Mouse (Mus musculus): ENCODE data around the gene Gm20388.

Gene Gm20388

GRCm38 (mm10) chr8:121731471-121732333 is 1821.1 kb downstream of the Gm20388 start:
- DNase-seq (ENCODE audit: low spot score): peak; percentile 91

GRCm38 (mm10) chr8:121732334-121732665 is 1821.7 kb downstream of the Gm20388 start:
- DNase-seq (ENCODE audit: low spot score): no peak

DNA sequence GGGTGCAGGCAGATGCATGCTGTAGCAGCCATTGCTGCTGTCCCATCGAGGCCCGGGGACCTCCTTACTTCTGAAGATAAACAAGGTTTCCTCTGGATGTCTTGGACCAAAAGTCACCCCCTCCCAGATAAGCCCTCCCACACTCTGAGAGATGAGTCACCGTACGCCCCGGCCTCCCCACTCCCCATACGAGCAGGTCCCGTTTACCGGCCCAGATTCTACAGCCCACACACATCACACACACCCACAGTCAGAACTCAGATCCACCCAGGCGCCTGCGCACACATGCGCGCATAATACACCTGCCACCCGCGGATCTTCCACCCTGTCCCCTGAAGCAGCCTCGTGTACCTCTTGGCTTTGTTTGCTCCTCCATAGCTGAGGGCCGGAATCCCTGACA is 1823.6 kb downstream of the Gm20388 start:
- DNase-seq (ENCODE audit: low spot score): no peak

GRCm38 (mm10) chr8:121736236-121736635 is 1825.6 kb downstream of the Gm20388 start:
- DNase-seq (ENCODE audit: low spot score): peak; percentile 36

DNA sequence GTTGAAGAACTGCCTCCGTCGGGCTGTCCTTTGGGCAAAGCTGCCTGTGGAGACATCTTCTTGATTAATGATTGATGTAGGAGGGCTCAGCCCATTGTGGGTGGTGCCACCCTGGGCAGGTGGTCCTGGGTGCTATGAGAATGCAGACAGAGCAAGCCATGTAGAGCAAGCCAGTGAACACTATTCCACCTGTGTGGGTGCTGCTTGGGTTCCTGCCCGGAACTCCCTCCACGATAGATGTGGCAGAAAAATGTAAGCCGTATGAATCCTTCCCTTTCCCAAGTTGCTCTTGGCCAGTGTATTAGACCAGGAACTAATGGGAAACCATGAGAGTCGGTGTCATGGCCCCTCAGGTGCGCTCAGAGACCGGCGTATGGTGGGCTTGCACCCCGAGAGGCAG is 1830.1 kb downstream of the Gm20388 start:
- DNase-seq (ENCODE audit: low spot score): no peak

- no peak for DNase-seq (ENCODE audit: low spot score)
Observed at GRCm38 (mm10) chr8:121749501-121749900, 1838.9 kb downstream of the Gm20388 start.

GRCm38 (mm10) chr8:121750512-121750911 is 1839.9 kb downstream of the Gm20388 start:
- no peak for DNase-seq (ENCODE audit: low spot score)

GRCm38 (mm10) chr8:121751407-121751806 is 1840.8 kb downstream of the Gm20388 start:
- DNase-seq (ENCODE audit: low spot score): peak; percentile 89

DNA sequence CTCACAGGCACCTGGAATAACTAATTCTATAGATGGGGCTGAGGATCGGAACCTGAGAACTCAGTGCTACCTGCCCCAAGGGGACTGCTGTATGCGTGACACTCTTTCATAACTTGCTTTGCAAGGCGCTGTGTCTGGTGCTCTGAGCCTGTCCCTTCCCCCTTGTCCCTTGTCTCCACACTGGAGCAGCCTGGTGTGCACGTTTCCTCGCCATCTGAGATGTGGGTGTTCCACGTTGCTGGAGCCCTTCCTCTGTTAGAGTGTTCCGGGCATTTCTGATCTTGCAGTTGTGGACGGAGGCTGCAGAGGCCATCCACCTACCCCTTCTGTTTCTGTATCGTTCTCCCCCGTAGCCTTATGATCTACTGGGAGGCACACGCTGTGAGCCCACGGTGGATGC is 1847.8 kb downstream of the Gm20388 start:
- no peak for DNase-seq (ENCODE audit: low spot score)

DNA sequence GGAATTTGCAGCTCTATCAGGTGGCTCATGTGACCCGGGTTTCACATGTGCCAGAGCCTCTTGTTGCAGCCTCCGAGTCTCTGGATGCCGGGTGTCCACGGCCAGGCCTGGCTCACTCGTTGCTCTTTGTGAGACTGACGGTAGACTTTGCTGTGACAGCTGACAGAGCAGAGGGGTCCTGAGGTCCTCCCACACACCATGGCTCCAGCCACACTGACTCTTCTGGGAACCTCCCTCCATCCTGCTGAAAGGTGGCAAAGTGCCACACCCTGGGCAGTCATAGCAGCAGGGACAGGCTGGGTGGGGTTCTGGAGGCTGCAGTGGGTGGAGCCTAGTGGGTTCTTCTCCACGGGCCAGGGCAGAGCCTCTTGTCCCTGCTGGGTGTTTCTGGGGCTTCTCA is 1849.8 kb downstream of the Gm20388 start:
- DNase-seq (ENCODE audit: low spot score): peak; percentile 64

- DNase-seq (ENCODE audit: low spot score): no peak
Observed at GRCm38 (mm10) chr8:121761480-121761879, 1850.8 kb downstream of the Gm20388 start.

GRCm38 (mm10) chr8:121762999-121763699 is 1852.5 kb downstream of the Gm20388 start:
- peak; percentile 64 for DNase-seq (ENCODE audit: low spot score)

GRCm38 (mm10) chr8:121763700-121764013 is 1853.0 kb downstream of the Gm20388 start:
- no peak for DNase-seq (ENCODE audit: low spot score)

DNA sequence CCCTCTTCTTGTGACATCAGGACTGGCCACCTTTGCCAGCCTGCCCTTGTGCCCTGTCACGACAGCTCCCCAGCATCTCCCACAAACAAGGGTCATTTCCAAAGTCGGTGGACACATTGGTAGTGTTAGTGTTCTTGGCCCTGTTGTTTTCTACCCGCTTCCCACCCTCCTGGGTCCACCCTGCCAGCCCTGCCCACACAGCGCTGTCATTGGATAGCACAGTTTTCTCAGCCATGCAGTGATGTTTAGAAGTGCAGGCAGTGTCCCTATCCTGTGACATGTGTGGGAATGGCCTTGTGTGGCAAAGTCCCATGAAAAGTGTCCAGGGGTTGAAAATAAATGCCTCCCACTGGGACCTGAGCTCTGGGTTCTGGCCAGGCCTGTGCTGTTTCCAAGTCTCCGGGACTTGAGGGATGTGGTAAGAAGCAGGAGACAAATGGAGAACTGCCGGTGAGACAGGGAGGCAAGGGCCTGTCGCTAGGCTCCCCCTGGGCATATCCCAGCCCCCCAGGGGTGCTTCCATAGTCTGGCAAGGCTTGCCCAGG is 1855.0 kb downstream of the Gm20388 start:
- DNase-seq (ENCODE audit: low spot score): no peak

- peak; percentile 55 for DNase-seq (ENCODE audit: low spot score)
Observed at GRCm38 (mm10) chr8:121769095-121769494, 1858.5 kb downstream of the Gm20388 start.

DNA sequence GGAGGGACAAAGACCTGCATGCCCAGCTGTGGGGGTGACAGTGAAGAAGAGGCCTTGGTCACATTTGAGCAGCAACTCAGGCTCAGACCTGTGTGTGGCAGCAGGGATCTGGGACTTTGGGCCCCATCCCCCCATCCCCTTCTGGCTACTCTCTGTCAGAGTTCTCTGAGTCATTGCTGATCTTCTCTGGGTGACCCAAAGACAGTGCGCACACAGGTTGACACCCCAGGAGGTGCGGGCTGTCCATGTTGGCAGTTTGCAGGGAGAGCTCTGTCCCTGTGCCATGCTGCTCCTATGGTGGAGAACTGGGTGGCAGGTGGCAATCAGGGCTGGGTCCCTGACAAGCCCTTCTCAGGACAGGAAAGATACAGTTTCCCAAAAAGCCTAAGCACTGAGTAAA is 1859.0 kb downstream of the Gm20388 start:
- DNase-seq (ENCODE audit: low spot score): peak; percentile 58

- DNase-seq (ENCODE audit: low spot score): peak; percentile 38
Observed at GRCm38 (mm10) chr8:121770845-121771752, 1860.5 kb downstream of the Gm20388 start.

- no peak for DNase-seq (ENCODE audit: low spot score)
Observed at GRCm38 (mm10) chr8:121773876-121774275, 1863.2 kb downstream of the Gm20388 start.

DNA sequence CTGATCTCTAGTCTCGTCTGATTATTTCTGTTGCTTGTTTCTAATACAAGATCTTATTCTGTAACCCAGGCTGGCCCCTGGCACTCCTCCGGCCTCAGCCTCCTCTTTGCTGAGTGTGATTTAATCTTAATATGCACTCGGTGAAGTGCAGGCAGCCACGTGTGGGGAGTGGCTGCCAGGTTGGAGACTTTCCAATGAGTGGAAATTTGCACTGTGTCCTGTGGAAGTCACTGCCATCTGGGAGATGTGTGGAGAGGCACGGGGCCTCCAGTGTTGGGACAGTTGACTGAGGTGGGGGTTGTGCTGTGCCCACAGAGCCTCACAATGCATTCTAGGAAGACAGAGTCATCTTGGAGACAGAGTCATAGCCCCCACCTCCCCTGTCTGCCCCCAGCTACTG is 1871.9 kb downstream of the Gm20388 start:
- DNase-seq (ENCODE audit: low spot score): peak; percentile 42

GRCm38 (mm10) chr8:121786542-121786941 is 1875.9 kb downstream of the Gm20388 start:
- no peak for DNase-seq (ENCODE audit: low spot score)

DNA sequence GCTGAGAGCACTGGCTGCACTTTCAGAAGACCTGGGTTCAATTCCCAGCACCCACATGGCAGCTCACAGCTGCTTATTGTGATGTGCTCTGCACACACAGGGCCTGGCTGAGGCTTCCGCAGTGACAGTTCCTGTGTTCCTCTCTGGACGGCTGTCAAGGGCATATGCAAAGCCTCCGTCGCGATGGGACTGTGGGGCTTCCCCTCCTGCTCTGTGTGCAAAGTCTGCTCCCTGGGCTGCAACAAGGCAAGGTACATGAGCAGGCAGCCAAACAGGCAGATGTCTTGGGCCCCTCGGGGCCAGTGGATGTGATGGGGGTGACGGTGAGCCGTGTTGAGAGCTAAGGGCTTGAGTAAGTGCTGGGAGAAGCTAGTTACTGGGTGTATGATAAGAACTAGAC is 1878.1 kb downstream of the Gm20388 start:
- DNase-seq (ENCODE audit: low spot score): no peak

DNA sequence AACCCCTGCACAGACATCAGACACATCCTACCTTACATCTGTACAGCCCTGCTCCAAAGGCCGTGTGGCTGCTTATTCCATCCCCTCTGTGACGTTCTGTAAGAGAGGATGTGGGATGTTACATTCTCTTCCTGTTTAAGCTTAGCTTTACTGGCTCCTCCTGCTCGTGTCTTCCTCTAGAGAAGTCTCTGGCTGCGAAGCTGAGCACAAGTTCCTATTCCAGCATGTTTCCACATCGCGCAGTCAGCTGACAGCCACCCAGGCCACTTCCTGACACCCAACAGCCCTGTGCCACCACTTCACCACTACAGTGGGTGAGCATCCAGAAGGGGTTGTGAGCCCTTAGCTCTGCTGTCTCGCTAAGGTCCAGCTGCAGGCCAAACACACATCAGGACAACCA is 1881.5 kb downstream of the Gm20388 start:
- no peak for DNase-seq (ENCODE audit: low spot score)

Measured in MN1 (cell line).